ENCODE assay signal across 19 mouse cellular contexts in the genomic region with DNA sequence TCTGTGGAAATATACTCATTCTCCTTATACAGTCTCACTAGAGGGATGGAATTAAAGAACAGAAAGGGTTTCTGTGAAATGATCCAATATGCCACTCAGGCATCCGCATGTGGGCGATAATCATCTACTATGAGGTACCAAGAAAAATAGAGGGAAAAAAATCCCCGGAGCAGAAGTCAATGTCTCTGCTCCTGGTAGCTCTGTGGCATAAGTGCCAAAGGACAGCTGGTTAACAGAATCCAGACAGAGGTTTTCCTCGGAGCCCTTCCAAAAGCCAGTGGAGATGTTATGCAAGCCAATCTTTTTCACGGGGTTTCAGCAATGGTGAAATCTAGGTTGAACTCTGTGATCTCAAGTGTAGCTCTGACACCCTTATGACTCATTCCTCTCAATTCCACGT. TPM values are rescaled to one million over a fixed set of nuclear protein-coding genes. Genes with fewer than 3 reads are reported as not detected.
DNase-seq lines count a peak whose midpoint lies in the region; ATAC-seq and TF ChIP-seq lines count a peak whose summit lies in the region.
"Had no signal": no experiment of that assay in that cellular context is flagged by ENCODE, and none has a peak within 500 bp of the region (broad histone marks: within the 10 kb centered on the region; RNA-seq: fewer than 3 reads in every experiment).

No protein-coding gene starts in this region.

- 10% methylated on average over 6 of the region's 6 CpGs for WGBS in liver, adult 2 months
- 77% methylated on average over 6 of the region's 6 CpGs for WGBS in liver, embryonic 11.5 days
- 82% methylated on average over 6 of the region's 6 CpGs for WGBS in limb, embryonic 10.5 days

- H3K27ac ChIP-seq in gastrocnemius, adult 2 months = peak overlapping the region; percentile 29
- peak overlapping the region; percentile 10; the same call in 1 of the 2 replicates for H3K27ac ChIP-seq in liver, adult 2 months (replicated peaks; ENCODE audit: insufficient read depth, low read depth, low read length)
- no peak overlapping the region for H3K27ac ChIP-seq in liver, embryonic 11.5 days (ENCODE audit: low read depth, low read length)
- no peak overlapping the region for H3K27ac ChIP-seq in limb, embryonic 10.5 days
- H3K27ac ChIP-seq: embryonic facial prominence, embryonic 15.5 days; limb, embryonic 13.5 days; stomach, embryonic 15.5 days had no signal

- no peak overlapping the region for H3K4me3 ChIP-seq in gastrocnemius, adult 2 months
- no peak overlapping the region for H3K4me3 ChIP-seq in liver, adult 2 months (ENCODE audit: insufficient read depth, low read depth, low read length)
- no peak overlapping the region for H3K4me3 ChIP-seq in liver, embryonic 11.5 days (ENCODE audit: low read depth, low read length)
- no peak overlapping the region for H3K4me3 ChIP-seq in limb, embryonic 10.5 days
- H3K4me3 ChIP-seq: embryonic facial prominence, embryonic 15.5 days; limb, embryonic 13.5 days; stomach, embryonic 15.5 days had no signal

- ATAC-seq in liver, embryonic 11.5 days (replicated peaks; ENCODE audit: low FRiP score) = no peak
- ATAC-seq: forebrain, embryonic 14.5 days had no signal

- H3K4me2 ChIP-seq in liver, embryonic 11.5 days = no peak overlapping the region
- H3K4me2 ChIP-seq: embryonic facial prominence, embryonic 15.5 days; limb, embryonic 13.5 days; lung, embryonic 14.5 days; midbrain, embryonic 11.5 days; stomach, embryonic 15.5 days had no signal

- peaks cover 10% of the 10 kb centered on the region; the same call in 1 of the 2 replicates for H3K79me2 ChIP-seq in liver, adult 2 months (ENCODE audit: control insufficient read depth, insufficient read depth, low read length)

- no peak for TF ChIP-seq POLR2A in liver, adult 2 months (IDR thresholded peaks at IDR 0.05; ENCODE audit: extremely low read depth, insufficient read depth, low read length)

- TF ChIP-seq CTCF in gastrocnemius, adult 2 months (IDR thresholded peaks at IDR 0.05) = no peak
- no peak for TF ChIP-seq CTCF in liver, adult 2 months (IDR thresholded peaks at IDR 0.05; ENCODE audit: low read depth, low read length)

- peaks cover 21% of the 10 kb centered on the region for H3K4me1 ChIP-seq in liver, adult 2 months (ENCODE audit: control insufficient read depth, insufficient read depth, low read length)
- no peaks in the 10 kb centered on the region for H3K4me1 ChIP-seq in liver, embryonic 11.5 days (replicated peaks; ENCODE audit: control insufficient read depth, insufficient read depth, low read length)
- no peaks in the 10 kb centered on the region for H3K4me1 ChIP-seq in limb, embryonic 10.5 days
- H3K4me1 ChIP-seq: embryonic facial prominence, embryonic 15.5 days; limb, embryonic 13.5 days; stomach, embryonic 15.5 days had no signal

- H3K9ac ChIP-seq in liver, adult 2 months (ENCODE audit: low read depth, low read length) = no peak overlapping the region
- H3K9ac ChIP-seq in liver, embryonic 11.5 days (ENCODE audit: low read depth, low read length) = no peak overlapping the region
- H3K9ac ChIP-seq: embryonic facial prominence, embryonic 15.5 days; limb, embryonic 13.5 days; lung, embryonic 14.5 days; stomach, embryonic 15.5 days had no signal

- peak; percentile 51 for DNase-seq in gastrocnemius, adult 2 months
- no peak for DNase-seq in gastrocnemius, postnatal 14 days
- DNase-seq in liver, adult 2 months (ENCODE audit: extremely low read depth, low read depth, low spot score) = peak; percentile 93
- no peak for DNase-seq in liver, embryonic 11.5 days (ENCODE audit: low spot score)
- peak; percentile 53 for DNase-seq in Muller cell, postnatal 12 days (ENCODE audit: inconsistent ontology term)
- DNase-seq in lung, postnatal 36 days = peak; percentile 69
- DNase-seq in limb, embryonic 10.5 days (ENCODE audit: low spot score) = no peak
- DNase-seq in left cerebral cortex, adult 18-20 months (ENCODE audit: low spot score in 2 of 2) = no peak
- DNase-seq: cerebellum, adult 18-20 months; kidney, postnatal 25 days; layer of hippocampus, postnatal 36 days; lung, embryonic 14.5 days; right cerebral cortex, postnatal 4 days; thymus, postnatal 14 days had no signal

- H3K9me3 ChIP-seq in liver, embryonic 11.5 days (ENCODE audit: control insufficient read depth, low read length) = no peaks in the 10 kb centered on the region
- H3K9me3 ChIP-seq in limb, embryonic 10.5 days (replicated peaks) = no peaks in the 10 kb centered on the region
- H3K9me3 ChIP-seq: embryonic facial prominence, embryonic 15.5 days; limb, embryonic 13.5 days; stomach, embryonic 15.5 days had no signal

- intact Hi-C loops in gastrocnemius, adult 2 months (cut with DNase I) = no loop called here
- intact Hi-C loops in gastrocnemius, postnatal 14 days (cut with DNase I; ENCODE audit: low total_unique reads) = no loop called here

- no peaks in the 10 kb centered on the region for H3K27me3 ChIP-seq in liver, adult 2 months (ENCODE audit: control insufficient read depth, insufficient read depth, low read length)
- no peaks in the 10 kb centered on the region for H3K27me3 ChIP-seq in liver, embryonic 11.5 days (replicated peaks; ENCODE audit: control insufficient read depth, insufficient read depth, low read length)
- H3K27me3 ChIP-seq in limb, embryonic 10.5 days (ENCODE audit: low read depth, poor library complexity, severe bottlenecking) = no peaks in the 10 kb centered on the region
- H3K27me3 ChIP-seq: embryonic facial prominence, embryonic 15.5 days; limb, embryonic 13.5 days; stomach, embryonic 15.5 days had no signal

- no peaks in the 10 kb centered on the region for H3K36me3 ChIP-seq in liver, adult 2 months (ENCODE audit: control insufficient read depth, insufficient read depth, low read length)
- H3K36me3 ChIP-seq in liver, embryonic 11.5 days (ENCODE audit: control insufficient read depth, insufficient read depth, low read length) = no peaks in the 10 kb centered on the region
- no peaks in the 10 kb centered on the region for H3K36me3 ChIP-seq in limb, embryonic 10.5 days
- H3K36me3 ChIP-seq: embryonic facial prominence, embryonic 15.5 days; limb, embryonic 13.5 days; stomach, embryonic 15.5 days had no signal

RNA-seq across cellular contexts. Expression of a gene that starts 11.6 kb away (rescaled TPM):
- total RNA-seq in gastrocnemius, adult 2 months (2021) = 1 to 10 TPM; 6.6 to 8.9 TPM
- total RNA-seq in gastrocnemius, postnatal 14 days (2021) = 10 to 100 TPM in 1 of 2 experiments, 1 to 10 TPM in 1; 6.3 to 12.5 TPM
- total RNA-seq in liver, adult 2 months (2014; rRNA removed) = 10.4 and 12.2 TPM in 2 replicates
- 4.6 TPM in 2 replicates for polyA plus RNA-seq in liver, adult 2 months (2012; rRNA removed)
- 3.5 and 4.5 TPM in 2 replicates for polyA plus RNA-seq in liver, embryonic 11.5 days (2014; fragmentation: Nextera tagmentation; extraction: Ambion mirVana)
- 4.9 and 5.0 TPM in 2 replicates for polyA plus RNA-seq in limb, embryonic 10.5 days (2016; fragmentation: Nextera tagmentation; extraction: Ambion mirVana)
- 100 to 1,000 TPM; 121 to 144 TPM for total RNA-seq in left cerebral cortex, adult 18-20 months (2021)

Comparison
In these comparisons a context has a peak if more than half of its experiments do, and no peak if none do; other contexts are left out.
1. DNase-seq: peak in gastrocnemius, adult 2 months (single experiment), liver, adult 2 months (single experiment), Muller cell, postnatal 12 days (single experiment) and lung, postnatal 36 days (single experiment); none in gastrocnemius, postnatal 14 days (single experiment), liver, embryonic 11.5 days (single experiment), limb, embryonic 10.5 days (single experiment) and left cerebral cortex, adult 18-20 months (0 of 2).
2. H3K27ac ChIP-seq: peak in gastrocnemius, adult 2 months (single experiment) and liver, adult 2 months (single experiment); none in liver, embryonic 11.5 days (single experiment) and limb, embryonic 10.5 days (single experiment).